Mouse (Mus musculus): ENCODE measurements around the gene Pnpla6.

Pnpla6 gene

DNA sequence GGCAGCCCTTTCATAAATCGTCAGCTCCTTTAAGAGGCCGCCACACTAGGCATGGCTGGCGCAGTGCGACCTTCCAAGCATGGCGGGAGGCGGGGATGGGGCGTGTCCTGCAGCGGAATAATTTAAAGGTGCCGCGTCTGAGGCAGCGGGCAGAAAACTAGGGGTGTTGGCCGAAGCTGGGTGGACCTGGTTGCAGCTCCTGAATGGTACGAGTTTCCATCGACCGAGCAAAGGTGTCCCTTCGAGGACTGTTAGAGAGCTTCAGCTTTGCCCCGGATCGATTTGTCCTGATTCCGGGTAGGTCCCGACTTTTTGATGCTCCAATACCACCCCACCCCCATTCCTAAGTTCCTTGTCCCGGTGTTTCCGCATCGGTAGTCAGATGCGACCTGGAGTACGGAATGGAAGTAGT, at the start of gene Pnpla6:
Gene Pnpla6 (plus strand): TSS at position 125 of the 412 bp plus-strand sequence.
- peak; percentile 82 for DNase-seq (ENCODE audit: low read depth, low spot score)

DNA sequence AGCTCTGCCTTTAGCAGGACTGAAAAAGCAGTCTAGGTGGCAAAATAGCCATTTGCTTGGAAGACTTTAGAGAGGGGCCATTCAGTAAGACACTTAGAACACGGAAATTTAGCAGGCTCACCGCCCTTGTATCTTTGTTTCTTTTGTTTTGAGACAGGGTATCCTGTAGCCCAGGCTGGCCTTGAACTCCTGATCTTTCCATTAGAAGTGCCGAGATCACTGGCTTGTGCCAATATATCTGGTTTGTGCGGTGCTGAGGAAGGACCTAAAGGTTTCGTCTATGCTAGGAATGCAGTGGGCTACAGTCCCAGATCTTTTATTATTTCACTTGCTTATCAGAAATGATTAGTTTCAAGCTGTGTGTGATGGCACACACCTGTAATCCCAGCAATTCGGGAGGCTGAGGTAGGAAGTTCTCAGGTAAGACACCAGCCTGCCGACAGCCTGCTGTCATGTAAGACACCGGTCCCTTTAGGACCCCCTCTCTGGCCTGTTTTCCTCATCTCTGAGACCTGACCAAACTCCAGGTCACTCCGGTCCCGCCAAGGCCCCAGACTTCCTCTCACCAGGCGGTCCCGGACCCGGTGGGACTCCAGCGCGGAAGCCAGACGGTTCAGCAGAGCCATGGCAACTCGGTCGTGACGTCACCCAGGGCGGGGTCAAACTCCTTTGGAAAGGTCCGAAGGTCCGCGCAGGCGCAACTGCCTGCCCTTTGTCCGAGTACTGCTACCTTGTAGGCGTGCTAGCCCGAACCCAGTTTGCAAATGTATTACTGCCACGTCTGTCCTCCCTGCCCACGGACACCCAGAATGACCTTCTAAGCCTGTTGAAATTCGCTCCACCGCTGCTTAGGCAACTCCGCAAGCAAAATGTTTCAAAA, 47.9 kb upstream of the Pnpla6 start, which contains the start of gene Pex11g:
Gene Pex11g (minus strand): TSS at position 675 of the 880 bp plus-strand sequence.
- peak; percentile 98 for DNase-seq (ENCODE audit: low read depth, low spot score)

DNA sequence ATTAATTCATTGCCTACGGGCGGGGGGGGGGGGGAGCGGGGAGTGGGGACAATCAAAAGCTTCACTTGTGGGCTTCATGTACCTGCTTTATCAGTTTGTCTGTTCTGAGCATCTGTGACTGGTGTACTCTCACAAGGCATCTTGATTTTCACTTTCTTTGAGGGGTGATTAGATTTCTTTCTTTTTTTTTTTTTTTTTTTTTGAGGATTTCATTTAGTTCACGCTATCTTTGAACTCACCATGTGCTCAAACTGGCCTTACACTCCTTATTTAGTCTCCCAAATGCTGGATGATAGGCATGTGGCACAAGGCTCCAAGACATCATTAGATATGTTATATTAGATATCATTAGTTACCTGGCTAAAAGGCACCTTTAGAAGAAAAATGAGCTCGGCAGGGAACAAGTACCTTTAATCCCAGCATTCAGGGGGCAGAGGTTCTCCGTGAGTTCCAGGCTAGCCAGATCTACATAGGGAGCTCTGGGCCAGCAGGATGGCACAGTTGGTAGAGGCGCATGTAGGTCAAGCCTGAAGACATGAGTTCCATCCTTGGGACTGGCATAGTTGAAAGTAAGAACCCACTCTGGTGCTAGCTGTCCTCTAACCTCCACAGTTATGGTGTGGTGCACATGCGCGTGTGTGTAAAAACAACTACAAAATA, 47.2 kb upstream of the Pnpla6 start:
- DNase-seq (ENCODE audit: low read depth, low spot score): no peak

- DNase-seq (ENCODE audit: low read depth, low spot score): no peak
Measured at GRCm38 (mm10) chr8:3468838-3469237, 46.3 kb upstream of the Pnpla6 start.

- no peak for DNase-seq (ENCODE audit: low read depth, low spot score)
Measured at GRCm38 (mm10) chr8:3470562-3470961, 44.6 kb upstream of the Pnpla6 start, which contains the start of gene Tex45. Gene Tex45, plus strand, starts transcription at chr8:3470862.

DNA sequence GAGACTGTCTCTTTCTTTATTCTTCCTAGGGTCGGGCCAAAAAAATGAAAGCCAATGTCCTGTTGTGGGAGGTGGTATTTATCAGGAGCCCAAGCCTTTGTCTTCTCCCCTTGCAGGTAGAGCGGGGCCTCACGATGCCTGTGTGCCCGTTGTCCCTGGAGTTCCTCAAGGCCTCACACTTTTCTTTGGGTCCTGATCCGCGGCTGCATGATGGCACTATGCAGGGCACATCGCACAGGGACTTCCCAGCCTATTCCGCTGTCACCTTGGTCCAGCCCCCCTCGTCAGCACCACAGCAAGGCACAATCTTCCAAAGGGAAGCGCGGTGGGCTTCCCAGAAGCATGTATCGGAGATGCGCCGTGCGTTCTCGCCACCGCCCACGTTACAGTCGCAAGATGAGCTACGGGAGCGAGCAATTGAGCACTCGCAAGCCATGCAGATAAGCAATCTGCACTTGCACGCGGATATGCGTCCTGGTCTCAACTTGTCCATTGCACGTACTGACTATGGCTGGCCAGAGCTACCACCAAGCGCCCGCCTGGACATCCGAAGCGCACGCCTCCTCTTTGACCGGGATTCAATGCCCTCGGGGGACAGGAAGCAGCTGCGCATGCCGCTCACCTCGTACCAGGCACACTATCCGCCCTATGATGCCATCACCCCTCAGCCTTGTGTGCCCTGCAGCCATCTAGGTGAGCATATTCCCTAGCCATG, 39.3 kb upstream of the Pnpla6 start:
- no peak for DNase-seq (ENCODE audit: low read depth, low spot score)

DNA sequence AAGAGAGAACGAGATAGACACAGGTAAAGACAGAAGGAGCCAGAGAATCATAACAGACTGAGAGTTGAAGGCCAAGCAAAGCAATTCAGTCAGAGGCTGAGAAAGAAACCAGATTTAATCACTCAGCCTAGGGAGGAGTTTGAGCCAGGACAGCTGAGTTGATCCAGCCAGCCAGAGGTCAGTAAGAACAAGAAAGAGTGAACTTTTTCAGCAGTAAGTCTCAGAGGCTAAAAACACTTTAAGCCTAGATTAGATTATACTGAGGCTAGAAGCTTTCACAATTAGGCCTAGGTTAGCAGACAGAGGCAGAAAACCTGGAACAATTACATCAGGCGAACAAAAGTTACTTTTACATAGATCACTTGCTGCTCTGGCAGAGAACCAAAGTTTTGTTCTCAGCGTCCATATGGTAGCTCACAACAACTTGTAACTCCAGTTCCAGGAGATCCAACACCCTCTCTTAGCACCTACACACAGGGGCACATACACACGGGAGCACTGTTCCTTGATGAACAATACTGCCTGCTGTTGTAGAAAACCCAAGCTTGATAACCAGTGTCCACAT, 34.9 kb upstream of the Pnpla6 start:
- DNase-seq (ENCODE audit: low read depth, low spot score): no peak

GRCm38 (mm10) chr8:3481605-3482004, 33.6 kb upstream of the Pnpla6 start:
- no peak for DNase-seq (ENCODE audit: low read depth, low spot score)

GRCm38 (mm10) chr8:3482240-3482740, 32.9 kb upstream of the Pnpla6 start:
- DNase-seq (ENCODE audit: low read depth, low spot score): no peak

DNA sequence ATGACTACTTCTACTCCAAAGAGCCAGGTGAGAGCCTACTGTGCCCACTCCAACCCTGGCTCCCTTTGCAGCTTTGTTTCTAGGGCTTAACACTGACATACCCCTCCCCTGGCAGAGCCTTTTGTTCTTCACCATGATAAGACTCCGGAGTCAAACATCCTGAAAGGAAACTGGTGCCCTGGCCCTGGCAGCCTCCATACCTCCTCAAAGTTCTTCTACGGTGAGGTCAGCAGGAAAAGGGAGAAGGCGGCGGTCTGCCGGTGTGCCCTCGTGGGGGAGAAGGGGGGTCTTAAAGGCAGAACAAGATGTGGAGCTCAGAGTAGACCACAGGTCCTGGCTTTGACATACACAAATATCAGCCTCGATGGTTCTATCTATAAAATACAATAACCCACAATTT, 31.6 kb upstream of the Pnpla6 start:
- no peak for DNase-seq (ENCODE audit: low read depth, low spot score)

DNA sequence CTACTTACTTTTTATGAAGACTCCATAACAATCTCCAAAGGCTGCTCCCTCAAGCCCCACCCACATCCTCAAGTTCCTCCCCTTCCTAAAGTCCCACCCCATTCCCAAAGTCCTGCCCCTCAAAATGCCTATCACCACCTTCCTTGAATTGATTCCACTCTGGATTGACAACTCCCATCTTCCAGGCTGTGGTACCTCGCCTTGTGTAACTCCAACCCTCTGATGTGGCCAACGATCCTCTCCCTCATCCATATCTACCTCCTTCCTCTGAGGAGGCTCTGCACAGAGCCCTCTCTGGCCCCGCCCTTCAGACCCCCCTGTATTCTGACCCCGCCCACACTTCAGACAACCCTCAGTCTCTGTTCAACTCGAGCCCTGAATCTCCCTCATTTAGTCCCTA, 30.0 kb upstream of the Pnpla6 start:
- DNase-seq (ENCODE audit: low read depth, low spot score): peak; percentile 66

DNA sequence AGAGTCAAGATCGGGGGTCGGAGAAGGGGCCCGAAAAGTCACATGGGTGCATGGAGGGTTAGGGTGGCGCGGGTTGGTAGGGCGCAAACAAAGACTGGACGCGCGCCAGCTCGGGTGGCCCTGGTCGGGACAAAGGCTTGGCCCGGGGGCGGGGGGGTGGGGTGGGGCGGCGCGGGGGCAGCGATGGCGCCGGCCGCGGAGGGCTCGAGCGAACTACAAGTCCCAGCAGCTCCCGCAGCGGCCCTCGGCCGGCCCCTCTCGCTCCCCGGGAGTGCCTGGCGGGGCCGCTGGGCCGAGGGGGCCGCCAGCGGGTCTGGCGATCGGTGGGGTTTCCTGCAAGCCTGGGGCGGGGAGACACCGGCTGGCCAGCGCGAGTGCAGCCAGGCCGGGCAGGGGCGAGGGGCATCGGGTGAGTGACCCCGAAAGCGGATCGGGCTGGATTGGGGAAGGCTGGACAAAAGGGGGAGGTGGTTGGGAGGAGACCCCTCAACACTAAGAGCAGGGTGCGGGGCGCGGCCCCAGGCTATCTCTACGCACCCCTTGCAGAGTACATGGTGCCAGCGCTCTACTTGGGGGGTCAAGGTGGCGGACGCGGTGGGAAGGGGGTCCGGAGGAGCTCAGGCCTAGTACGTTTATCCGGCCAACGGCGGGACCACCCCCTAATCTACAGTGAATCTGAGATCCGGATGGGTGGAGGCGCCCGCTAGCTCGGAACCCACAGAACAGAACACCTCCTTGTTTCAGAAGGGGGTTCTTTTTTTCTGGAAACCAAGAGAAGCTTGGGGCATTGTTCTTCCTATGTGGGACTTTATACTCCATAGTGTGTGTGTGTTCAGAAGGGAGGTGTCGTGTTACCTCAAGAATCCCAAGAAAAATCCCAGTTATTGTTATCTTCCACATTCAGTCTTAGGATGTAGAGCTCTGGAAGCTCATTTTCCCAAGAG, 22.0 kb upstream of the Pnpla6 start, which contains the start of gene Zfp358:
Gene Zfp358 (plus strand): TSS at position 238 of the 944 bp plus-strand sequence.
- DNase-seq (ENCODE audit: low read depth, low spot score): no peak

DNA sequence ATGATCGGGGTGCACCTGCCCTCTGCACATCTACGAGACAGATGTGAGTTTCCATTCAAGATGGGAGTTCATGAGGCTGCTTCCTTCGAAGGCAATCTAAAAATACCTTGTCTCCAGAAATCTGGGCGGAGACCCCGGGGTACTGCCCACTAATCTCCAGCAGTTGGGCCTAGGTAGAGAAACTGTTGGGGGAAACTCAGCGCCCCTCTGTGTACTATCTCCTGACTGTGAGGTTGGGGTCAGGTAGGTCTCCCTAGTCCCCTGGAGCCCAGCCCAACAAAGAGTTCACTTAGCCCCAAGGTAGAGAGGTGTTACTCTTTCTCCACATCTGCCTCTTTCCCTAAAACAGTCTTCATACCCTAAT, 21.4 kb upstream of the Pnpla6 start:
- no peak for DNase-seq (ENCODE audit: low read depth, low spot score)

- no peak for DNase-seq (ENCODE audit: low read depth, low spot score)
Measured at GRCm38 (mm10) chr8:3495578-3496427, 19.4 kb upstream of the Pnpla6 start.

- peak; percentile 61 for DNase-seq (ENCODE audit: low read depth, low spot score)
Measured at GRCm38 (mm10) chr8:3496428-3496748, 18.8 kb upstream of the Pnpla6 start.

DNA sequence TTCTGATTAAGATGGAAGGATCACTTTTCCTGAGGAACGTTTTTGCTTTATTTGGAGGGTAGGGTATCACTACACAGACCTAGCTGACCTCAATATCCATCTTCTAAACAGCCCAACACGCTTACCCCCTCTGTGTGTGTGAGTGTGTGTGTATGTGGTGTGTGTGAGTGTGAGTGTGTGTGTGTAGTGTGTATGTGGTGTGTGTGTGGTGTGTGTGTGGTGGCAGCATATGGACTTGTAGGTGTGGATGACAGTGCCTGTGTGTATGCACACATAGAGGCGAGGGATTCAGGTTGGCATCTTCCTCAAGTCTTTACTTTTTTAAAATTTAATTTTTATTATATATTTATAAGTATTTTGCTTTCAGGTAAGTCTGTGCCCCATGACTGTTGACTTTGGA, 16.6 kb upstream of the Pnpla6 start:
- no peak for DNase-seq (ENCODE audit: low read depth, low spot score)

DNA sequence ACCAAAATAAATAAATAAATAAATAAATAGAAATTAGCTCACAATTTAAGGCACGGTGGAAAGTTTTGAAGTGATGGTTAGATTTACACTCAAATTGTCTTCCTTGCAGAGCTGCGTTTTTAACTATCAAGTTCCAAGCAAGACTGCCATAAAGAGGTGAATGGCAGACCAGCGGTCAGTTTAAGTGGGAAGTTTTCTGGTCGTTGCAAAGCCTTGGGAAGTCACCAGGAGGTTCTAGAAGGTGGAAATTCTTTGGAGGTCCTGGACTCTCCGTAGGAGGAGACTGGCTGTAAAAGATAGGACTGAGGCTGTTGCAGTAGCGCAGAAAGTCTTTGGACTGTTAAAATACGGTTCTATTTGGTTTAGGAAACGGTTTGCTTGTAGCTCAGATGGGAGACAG, 15.4 kb upstream of the Pnpla6 start:
- DNase-seq (ENCODE audit: low read depth, low spot score): no peak

- peak; percentile 99 for DNase-seq (ENCODE audit: low read depth, low spot score)
Measured at GRCm38 (mm10) chr8:3500235-3501090, 14.7 kb upstream of the Pnpla6 start, which contains the start of gene Mcoln1. Gene Mcoln1, plus strand, starts transcription at chr8:3500457.

GRCm38 (mm10) chr8:3502217-3502616, 13.0 kb upstream of the Pnpla6 start:
- DNase-seq (ENCODE audit: low read depth, low spot score): no peak

Data from ES-CJ7 (cell line).